ENCODE assay signal across 8 mouse cellular contexts in the genomic region with DNA sequence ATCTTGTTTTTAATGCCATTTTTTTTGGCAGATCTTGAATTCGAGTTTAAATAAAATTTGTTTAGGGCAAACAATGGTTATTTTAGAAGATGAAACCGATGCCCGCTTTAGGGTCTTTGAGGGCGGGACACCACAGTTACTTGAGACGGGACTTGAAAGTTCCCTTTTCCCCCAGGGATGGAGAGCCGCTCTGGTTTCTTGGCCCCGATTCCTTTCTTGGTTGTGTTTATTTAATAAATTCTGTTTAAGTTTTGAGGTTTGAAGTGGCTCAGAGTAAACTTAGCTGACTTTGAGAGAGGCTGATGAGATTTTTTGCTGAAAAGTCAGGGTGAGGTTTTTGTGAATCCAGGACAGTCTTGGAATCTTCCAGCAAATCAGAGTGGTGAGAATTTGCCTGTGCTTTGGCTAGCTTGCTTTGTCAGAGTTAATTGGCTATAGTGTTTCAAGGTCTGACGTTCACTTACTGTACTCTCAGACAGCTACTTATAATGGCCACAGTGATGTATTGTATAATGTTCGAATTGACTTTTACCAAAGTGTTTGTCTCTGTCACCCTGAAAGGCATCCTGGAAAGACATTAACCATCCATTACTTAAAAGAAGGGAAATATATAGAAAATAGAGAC. TPM values are rescaled to one million over a fixed set of nuclear protein-coding genes. Genes with fewer than 3 reads are reported as not detected.
DNase-seq lines count a peak whose midpoint lies in the region; ATAC-seq and TF ChIP-seq lines count a peak whose summit lies in the region.

No protein-coding gene starts in this region.

- H3K36me3 ChIP-seq in heart, embryonic 10.5 days, result no peaks in the 10 kb centered on the region
- no peaks in the 10 kb centered on the region for H3K36me3 ChIP-seq in forebrain, embryonic 16.5 days (ENCODE audit: control insufficient read depth, insufficient read depth)
- no peaks in the 10 kb centered on the region for H3K36me3 ChIP-seq in liver, postnatal 0 days (replicated peaks; ENCODE audit: insufficient read depth, low read length)

- peak overlapping the region; percentile 100 for H3K4me2 ChIP-seq in forebrain, embryonic 16.5 days (ENCODE audit: low read length)
- H3K4me2 ChIP-seq in liver, postnatal 0 days (ENCODE audit: low read depth, low read length), result peak overlapping the region; percentile 79

- DNase-seq in heart, embryonic 10.5 days (ENCODE audit: low spot score), result no peak
- DNase-seq in heart, adult 8-10 months (ENCODE audit: low spot score), result no peak
- peak; percentile 10 for DNase-seq in A20 (ENCODE audit: low read depth, low spot score)
- DNase-seq in liver, postnatal 0 days, result no peak
- no peak for DNase-seq in frontal cortex, postnatal 10 days (ENCODE audit: low spot score in 2 of 2)
- DNase-seq in kidney, postnatal 14 days, result no peak

- TF ChIP-seq EP300 in liver, postnatal 0 days (IDR thresholded peaks at IDR 0.05; ENCODE audit: low read depth), result no peak

- peak overlapping the region; percentile 93 for H3K4me3 ChIP-seq in heart, embryonic 10.5 days
- H3K4me3 ChIP-seq in forebrain, embryonic 16.5 days (replicated peaks; ENCODE audit: low read length), result peak overlapping the region; percentile 69
- H3K4me3 ChIP-seq in liver, postnatal 0 days (ENCODE audit: low read depth, low read length), result peak overlapping the region; percentile 76

- H3K9ac ChIP-seq in forebrain, embryonic 16.5 days (replicated peaks; ENCODE audit: low read depth, low read length), result no peak overlapping the region; the same call in 1 of the 2 replicates
- H3K9ac ChIP-seq in liver, postnatal 0 days (replicated peaks), result peak overlapping the region; percentile 79

- no peaks in the 10 kb centered on the region for H3K9me3 ChIP-seq in heart, embryonic 10.5 days
- no peaks in the 10 kb centered on the region for H3K9me3 ChIP-seq in forebrain, embryonic 16.5 days (ENCODE audit: control insufficient read depth, low read length)
- no peaks in the 10 kb centered on the region for H3K9me3 ChIP-seq in liver, postnatal 0 days (ENCODE audit: low read length)

- peak overlapping the region; percentile 93 for H3K27ac ChIP-seq in heart, embryonic 10.5 days
- H3K27ac ChIP-seq in forebrain, embryonic 16.5 days (ENCODE audit: low read length), result no peak overlapping the region
- 0 out of 2 replicates have a peak overlapping the region, but pooled peaks have one; percentile 87 for H3K27ac ChIP-seq in liver, postnatal 0 days (ENCODE audit: low read depth)

- whole genome bisulfite sequencing in heart, embryonic 10.5 days, result 10% methylated on average over 9 of the region's 9 CpGs
- WGBS in forebrain, embryonic 16.5 days, result 9% methylated on average over 9 of the region's 9 CpGs
- 7% methylated on average over 9 of the region's 9 CpGs for WGBS in liver, postnatal 0 days (ENCODE audit: insufficient replicate concordance)

- ATAC-seq in forebrain, embryonic 16.5 days, result no peak
- no peak for ATAC-seq in liver, postnatal 0 days
- ATAC-seq in activated CD4-positive, CD25-positive, alpha-beta regulatory T cell, adult 4 months, result no peak

- H3K4me1 ChIP-seq in heart, embryonic 10.5 days, result peaks cover 22% of the 10 kb centered on the region
- peaks cover 10% of the 10 kb centered on the region for H3K4me1 ChIP-seq in forebrain, embryonic 16.5 days (replicated peaks; ENCODE audit: control insufficient read depth, insufficient read depth, low read length)
- H3K4me1 ChIP-seq in liver, postnatal 0 days (ENCODE audit: insufficient read depth), result peaks cover 3% of the 10 kb centered on the region

- TF ChIP-seq CTCF in liver, postnatal 0 days (IDR thresholded peaks at IDR 0.05; ENCODE audit: low read depth), result no peak

- H3K27me3 ChIP-seq in heart, embryonic 10.5 days (ENCODE audit: insufficient read depth, poor library complexity, severe bottlenecking), result peaks cover 12% of the 10 kb centered on the region; the same call in 1 of the 2 replicates
- peaks cover 38% of the 10 kb centered on the region for H3K27me3 ChIP-seq in forebrain, embryonic 16.5 days (replicated peaks; ENCODE audit: control insufficient read depth, insufficient read depth, low read length)
- 0 out of 2 replicates have a peak, but pooled peaks cover 2% of the 10 kb centered on the region for H3K27me3 ChIP-seq in liver, postnatal 0 days (ENCODE audit: insufficient read depth, low read length)

RNA-seq across cellular contexts. Expression of a gene that starts 1.3 kb away (rescaled TPM):
- polyA plus RNA-seq in heart, embryonic 10.5 days (2016; fragmentation: Nextera tagmentation; extraction: Ambion mirVana), result 14.4 and 21.0 TPM in 2 replicates
- total RNA-seq in heart, adult 8-10 months (2022), result 10 to 100 TPM; 71.7 to 84.5 (median 73.3) TPM
- 38.4 and 44.8 TPM in 2 replicates for polyA plus RNA-seq in forebrain, embryonic 16.5 days (2015; fragmentation: Nextera tagmentation; extraction: Ambion mirVana)
- polyA plus RNA-seq in liver, postnatal 0 days (2015; fragmentation: Nextera tagmentation; extraction: Ambion mirVana), result 4.9 and 5.9 TPM in 2 replicates
- polyA plus RNA-seq in activated CD4-positive, CD25-positive, alpha-beta regulatory T cell, adult 4 months (2017; shearing (Covaris generic)), result 1 to 10 TPM in 1 of 2 experiments, under 1 TPM in 1; 0.60 to 1.4 TPM
